ENCODE assay signal across 8 mouse cellular contexts in the genomic region with DNA sequence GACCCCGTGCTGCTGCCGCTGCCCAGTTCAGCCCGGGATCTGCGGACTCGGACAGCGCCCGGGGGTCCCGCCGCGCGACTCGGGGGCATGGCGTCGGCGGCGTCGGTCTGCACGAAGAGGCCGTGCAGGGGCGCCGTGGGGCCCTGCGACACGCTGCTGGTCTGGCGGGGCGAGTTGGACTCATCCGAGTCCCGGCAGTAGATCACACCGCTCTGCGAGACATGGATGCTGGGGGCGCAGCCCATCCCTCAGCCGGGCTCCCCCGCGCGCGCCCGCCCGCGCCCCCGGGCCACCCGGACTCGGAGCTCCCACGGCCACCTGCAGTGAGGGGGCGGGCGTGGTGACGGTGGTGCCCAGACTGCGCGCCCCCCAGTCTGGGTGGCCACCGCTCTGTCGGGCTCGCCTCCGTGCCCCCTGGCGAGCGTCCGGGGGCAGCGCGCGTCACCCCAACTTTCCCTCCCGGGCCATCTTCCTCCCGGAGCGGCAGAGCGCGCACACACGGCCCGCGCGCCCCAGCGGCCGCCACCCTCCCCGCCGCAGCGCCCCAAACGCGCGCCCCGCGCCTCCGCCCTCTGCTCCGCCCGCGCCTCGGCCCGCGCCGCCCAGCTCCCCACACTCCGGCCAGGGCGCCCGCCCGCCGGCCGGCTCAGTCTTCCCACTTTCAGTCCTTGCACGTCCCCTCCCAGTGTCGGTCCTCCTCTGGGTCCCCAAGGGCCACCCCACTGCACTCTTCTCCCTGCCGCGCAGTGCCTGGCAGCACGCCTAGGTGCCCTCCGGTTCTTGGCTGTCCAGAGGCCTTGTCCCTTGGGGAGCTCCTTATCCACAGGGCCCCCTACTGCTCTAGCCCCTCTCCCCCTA. TPM values are rescaled to one million over a fixed set of nuclear protein-coding genes. Genes with fewer than 3 reads are reported as not detected.
DNase-seq lines count a peak whose midpoint lies in the region; ATAC-seq and TF ChIP-seq lines count a peak whose summit lies in the region.

No protein-coding gene starts in this region.

- WGBS in forebrain, postnatal 0 days = 2% methylated on average over 64 of the region's 96 CpGs
- under 1% methylated on average over 90 of the region's 96 CpGs for WGBS in hindbrain, embryonic 11.5 days
- WGBS in lung, adult 2 months = 2% methylated on average over 72 of the region's 96 CpGs

- no peaks in the 10 kb centered on the region for H3K9me3 ChIP-seq in forebrain, postnatal 0 days (ENCODE audit: low read length)
- H3K9me3 ChIP-seq in hindbrain, embryonic 11.5 days (ENCODE audit: control insufficient read depth, low read length) = no peaks in the 10 kb centered on the region

- peak; percentile 77 for ATAC-seq in forebrain, postnatal 0 days
- ATAC-seq in hindbrain, embryonic 11.5 days (ENCODE audit: low FRiP score) = peak; percentile 68

- H3K9ac ChIP-seq in forebrain, postnatal 0 days = peak overlapping the region; percentile 64
- peak overlapping the region; percentile 68 for H3K9ac ChIP-seq in hindbrain, embryonic 11.5 days (ENCODE audit: low read depth, low read length)

- no peaks in the 10 kb centered on the region for H3K4me1 ChIP-seq in forebrain, postnatal 0 days (ENCODE audit: insufficient read depth)
- H3K4me1 ChIP-seq in hindbrain, embryonic 11.5 days (replicated peaks; ENCODE audit: control insufficient read depth, insufficient read depth, low read length) = 0 out of 2 replicates have a peak, but pooled peaks cover 4% of the 10 kb centered on the region
- no peaks in the 10 kb centered on the region; the same call in 1 of the 2 replicates for H3K4me1 ChIP-seq in lung, adult 2 months (ENCODE audit: control insufficient read depth, insufficient read depth, low read length)

- no peak overlapping the region; the same call in 1 of the 2 replicates for H3K27ac ChIP-seq in forebrain, postnatal 0 days (ENCODE audit: low read depth, low read length)
- no peak overlapping the region for H3K27ac ChIP-seq in hindbrain, embryonic 11.5 days (ENCODE audit: low read depth, low read length)

- H3K27me3 ChIP-seq in forebrain, postnatal 0 days (ENCODE audit: insufficient read depth, low read length) = peaks cover 2% of the 10 kb centered on the region; the same call in 1 of the 2 replicates
- H3K27me3 ChIP-seq in hindbrain, embryonic 11.5 days (ENCODE audit: control insufficient read depth, insufficient read depth, low read length) = peaks cover 16% of the 10 kb centered on the region

- peak overlapping the region; percentile 57 for H3K4me3 ChIP-seq in forebrain, postnatal 0 days (ENCODE audit: low read depth, low read length)
- peak overlapping the region; percentile 68 for H3K4me3 ChIP-seq in hindbrain, embryonic 11.5 days (ENCODE audit: low read depth, low read length)
- peak overlapping the region; percentile 52 for H3K4me3 ChIP-seq in lung, adult 2 months (replicated peaks; ENCODE audit: extremely low read depth, low read depth, low read length)

- H3K36me3 ChIP-seq in forebrain, postnatal 0 days (ENCODE audit: insufficient read depth) = no peaks in the 10 kb centered on the region
- no peaks in the 10 kb centered on the region for H3K36me3 ChIP-seq in hindbrain, embryonic 11.5 days (ENCODE audit: control insufficient read depth, insufficient read depth, low read length)

- no peak for TF ChIP-seq POLR2A in lung, adult 2 months (IDR thresholded peaks at IDR 0.05; ENCODE audit: borderline replicate concordance, extremely low read depth, low read depth, low read length)

- DNase-seq in NIH3T3 (ENCODE audit: low read depth) = peak; percentile 45
- DNase-seq in cerebellum, adult 18-20 months = peak; percentile 10 to 23
- DNase-seq in forebrain, postnatal 0 days = peak; percentile 27
- DNase-seq in hindbrain, embryonic 11.5 days (ENCODE audit: low spot score) = peak; percentile 60
- peak; percentile 59 to 65 for DNase-seq in layer of hippocampus, postnatal 10 days (ENCODE audit: low spot score in 2 of 2)
- peak; percentile 49 for DNase-seq in lung, adult 2 months
- DNase-seq in ovary, postnatal 36 days (ENCODE audit: low spot score) = peak; percentile 57
- no peak for DNase-seq in spleen, adult 12 weeks (ENCODE audit: low spot score)

- peak; percentile 21; the same call in 1 of the 2 replicates for TF ChIP-seq CTCF in forebrain, postnatal 0 days (IDR thresholded peaks at IDR 0.05; ENCODE audit: low read depth)
- no peak for TF ChIP-seq CTCF in lung, adult 2 months (IDR thresholded peaks at IDR 0.05; ENCODE audit: insufficient read depth, low read length)

- peak overlapping the region; percentile 94 for H3K4me2 ChIP-seq in forebrain, postnatal 0 days (ENCODE audit: low read depth)
- H3K4me2 ChIP-seq in hindbrain, embryonic 11.5 days (replicated peaks; ENCODE audit: low read depth, low read length) = peak overlapping the region; percentile 100

RNA-seq across cellular contexts. Expression of a gene that starts 27.3 kb away (rescaled TPM):
- total RNA-seq in forebrain, postnatal 0 days (2014; rRNA removed) = 15.5 and 21.1 TPM in 2 replicates
- 4.8 and 6.5 TPM in 2 replicates for polyA plus RNA-seq in forebrain, postnatal 0 days (2015; fragmentation: Nextera tagmentation; extraction: Ambion mirVana)
- polyA plus RNA-seq in hindbrain, embryonic 11.5 days (2014; fragmentation: Nextera tagmentation; extraction: Ambion mirVana) = 3.1 and 3.3 TPM in 2 replicates
- total RNA-seq in layer of hippocampus, postnatal 10 days (2021) = 10 to 100 TPM; 56.3 to 59.2 TPM
- polyA plus RNA-seq in lung, adult 2 months (2012; rRNA removed) = 38.8 and 52.6 TPM in 2 replicates
